ENCODE assay signal across 18 mouse cellular contexts in the genomic region with DNA sequence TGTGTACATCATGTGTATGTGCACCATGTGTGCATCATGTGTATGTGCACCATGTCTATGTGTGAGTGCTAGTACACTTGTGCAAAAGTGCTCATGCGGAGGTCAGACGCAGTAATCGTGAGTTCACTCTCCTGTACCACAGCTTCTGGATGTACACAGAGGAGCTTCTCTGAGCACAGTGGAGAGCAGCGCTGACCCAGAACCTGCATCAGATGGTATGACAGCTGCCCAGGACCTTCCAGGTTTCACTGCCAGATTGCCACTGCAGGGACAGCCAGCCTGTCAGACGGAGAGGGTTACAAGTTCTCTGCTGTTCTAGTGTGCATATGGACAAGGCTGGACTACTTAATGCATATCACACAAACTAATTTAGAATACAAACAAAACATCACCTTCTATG.
DNase-seq lines count a peak whose midpoint lies in the region; TF ChIP-seq lines count a peak whose summit lies in the region.
"Had no signal": no experiment of that assay in that cellular context is flagged by ENCODE, and none has a peak within 500 bp of the region (broad histone marks: within the 10 kb centered on the region; RNA-seq: fewer than 3 reads in every experiment).

No protein-coding gene starts in this region.

- peak; percentile 78 for DNase-seq in heart, adult 11 months
- no peak for DNase-seq in heart, postnatal 10 days
- peak; percentile 60 for DNase-seq in cerebellum, adult 11-12 months
- peak; percentile 67 for DNase-seq in cerebellum, adult 9-10 months
- peak; percentile 50 to 57 for DNase-seq in cerebellum, postnatal 25 days
- no peak for DNase-seq in thymus, adult 2 months
- DNase-seq in heart, postnatal 25 days (ENCODE audit: low spot score), result no peak
- DNase-seq: adrenal gland, postnatal 25 days; forebrain, postnatal 0 days; gastrocnemius, postnatal 14 days; heart, postnatal 14 days; kidney, adult 2 months had no signal

- WGBS in thymus, adult 2 months, result 95% methylated on average over 5 of the region's 5 CpGs

- no peak overlapping the region for H3K27ac ChIP-seq in thymus, adult 2 months (ENCODE audit: control insufficient read depth, insufficient read depth, low read length)
- H3K27ac ChIP-seq: embryonic facial prominence, embryonic 12.5 days; forebrain, embryonic 13.5 days; hindbrain, embryonic 15.5 days; kidney, embryonic 15.5 days had no signal

- no peak overlapping the region for H3K4me3 ChIP-seq in thymus, adult 2 months (ENCODE audit: control insufficient read depth, insufficient read depth, low read length)
- H3K4me3 ChIP-seq: embryonic facial prominence, embryonic 12.5 days; forebrain, embryonic 13.5 days; hindbrain, embryonic 15.5 days; kidney, embryonic 15.5 days had no signal

- TF ChIP-seq POLR2A in thymus, adult 2 months (IDR thresholded peaks at IDR 0.05; ENCODE audit: control insufficient read depth, extremely low read depth, insufficient read depth, low read length, poor library complexity), result no peak

- H3K4me1 ChIP-seq in thymus, adult 2 months (replicated peaks; ENCODE audit: control insufficient read depth, insufficient read depth, low read length), result no peaks in the 10 kb centered on the region
- H3K4me1 ChIP-seq: embryonic facial prominence, embryonic 12.5 days; forebrain, embryonic 13.5 days; hindbrain, embryonic 15.5 days; kidney, embryonic 15.5 days had no signal

- no peaks in the 10 kb centered on the region for H3K36me3 ChIP-seq in thymus, adult 2 months (ENCODE audit: control insufficient read depth, insufficient read depth, low read length)
- H3K36me3 ChIP-seq: embryonic facial prominence, embryonic 12.5 days; hindbrain, embryonic 15.5 days; kidney, embryonic 15.5 days had no signal

- no peak for TF ChIP-seq CTCF in thymus, adult 2 months (IDR thresholded peaks at IDR 0.05; ENCODE audit: borderline replicate concordance, control insufficient read depth, extremely low read depth, insufficient read depth, low read length, poor library complexity)

- intact Hi-C loops in heart, postnatal 10 days (cut with DNase I), result no loop called here
- intact Hi-C loops in heart, postnatal 25 days (cut with DNase I), result no loop called here

- no peaks in the 10 kb centered on the region for H3K27me3 ChIP-seq in thymus, adult 2 months (ENCODE audit: control insufficient read depth, insufficient read depth, low read length)
- H3K27me3 ChIP-seq: CH12.LX; embryonic facial prominence, embryonic 12.5 days; forebrain, embryonic 13.5 days; hindbrain, embryonic 15.5 days; kidney, embryonic 15.5 days; Patski had no signal

Comparison
In these comparisons a context has a peak if more than half of its experiments do, and no peak if none do; other contexts are left out.
1. DNase-seq: peak in heart, adult 11 months (single experiment), cerebellum, adult 11-12 months (single experiment), cerebellum, adult 9-10 months (single experiment) and cerebellum, postnatal 25 days (2 of 2); none in heart, postnatal 10 days (0 of 2), thymus, adult 2 months (single experiment) and heart, postnatal 25 days (single experiment).